Mouse (Mus musculus) cerebellum, adult 11 months (tissue): Measurements from ENCODE around the gene Tubgcp2.

Experiments used
- DNase-seq: peaks from one replicate; pipeline ENCODE4 v3.0.0; 2022

The Tubgcp2 gene

DNA sequence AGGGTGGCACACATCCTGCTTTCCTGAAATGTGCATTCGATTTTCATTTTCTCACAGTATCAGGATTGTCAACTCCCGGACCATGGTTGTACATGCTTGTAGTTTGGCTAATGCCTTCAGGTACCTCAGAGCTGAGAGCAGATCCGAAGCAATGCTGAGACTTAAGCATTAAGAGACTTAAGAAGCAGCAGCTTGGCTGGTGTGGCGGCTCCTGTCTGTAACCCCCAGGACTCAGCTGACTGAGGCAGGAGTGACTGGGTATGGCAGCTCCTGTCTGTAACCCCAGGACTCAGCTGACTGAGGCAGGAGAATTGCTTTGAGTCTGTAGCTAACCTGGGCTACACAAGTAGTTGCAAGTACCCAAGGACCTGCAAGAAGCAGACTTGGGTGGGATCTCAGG lies 9.1 kb upstream of the Tubgcp2 start:
- no peak for DNase-seq

DNA sequence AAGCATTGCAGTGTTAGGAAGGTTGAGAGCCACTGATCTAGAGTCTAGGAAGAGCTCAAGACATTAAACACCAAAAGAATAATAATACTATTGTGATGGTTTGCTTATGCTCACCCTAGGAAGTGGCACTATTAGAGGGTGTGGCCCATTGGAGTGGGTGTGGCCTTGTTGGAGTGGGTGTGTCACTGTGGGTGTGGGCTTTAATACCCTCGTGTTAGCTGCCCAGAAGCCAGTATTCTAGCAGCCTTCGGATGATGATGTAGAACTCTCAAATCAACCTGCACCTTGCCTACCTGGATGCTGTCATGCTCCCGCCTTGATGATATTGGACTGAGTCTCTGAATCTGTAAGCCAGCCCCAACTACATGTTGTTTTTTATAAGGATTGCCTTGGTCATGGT lies 6.3 kb upstream of the Tubgcp2 start:
- DNase-seq, result no peak

DNA sequence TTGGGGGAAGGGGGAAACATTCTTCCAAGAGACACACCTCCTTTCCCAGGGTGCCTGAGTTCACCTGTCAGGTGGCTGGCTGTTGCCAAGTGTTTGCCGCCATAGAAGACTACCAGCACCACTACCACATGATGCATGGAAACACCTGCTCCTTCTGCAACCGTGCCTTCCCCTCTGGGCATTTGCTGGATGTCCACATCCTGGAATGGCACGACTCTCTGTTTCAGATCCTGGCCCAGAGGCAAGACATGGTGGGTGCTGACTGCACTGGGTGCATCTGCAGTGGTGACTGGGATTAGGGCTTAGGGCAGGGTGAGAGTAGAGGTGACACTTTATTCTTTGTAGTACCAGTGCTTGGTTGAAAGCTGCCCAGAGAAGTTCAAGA lies 694 bp upstream of the Tubgcp2 start:
- no peak for DNase-seq

DNA sequence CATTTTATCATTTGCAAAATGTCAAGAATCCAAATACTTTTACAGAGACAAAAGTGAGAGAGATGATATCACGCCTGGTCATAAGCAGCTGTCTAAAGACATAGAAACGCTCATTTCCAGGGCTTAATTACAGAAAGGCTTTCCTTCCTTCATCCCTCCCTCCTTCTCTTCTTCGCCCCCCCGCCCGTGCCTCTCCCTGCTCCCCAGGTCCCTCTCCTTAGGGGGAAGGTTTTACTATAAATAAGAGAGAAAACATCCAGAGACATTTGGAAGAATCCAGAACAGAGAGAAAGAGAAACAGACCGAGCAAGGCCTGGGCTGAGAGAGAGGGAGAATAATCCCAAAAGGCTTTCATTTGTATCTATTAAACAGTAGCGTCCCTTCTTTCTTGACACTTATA lies 1.0 kb downstream of the Tubgcp2 start:
- DNase-seq, result no peak

DNA sequence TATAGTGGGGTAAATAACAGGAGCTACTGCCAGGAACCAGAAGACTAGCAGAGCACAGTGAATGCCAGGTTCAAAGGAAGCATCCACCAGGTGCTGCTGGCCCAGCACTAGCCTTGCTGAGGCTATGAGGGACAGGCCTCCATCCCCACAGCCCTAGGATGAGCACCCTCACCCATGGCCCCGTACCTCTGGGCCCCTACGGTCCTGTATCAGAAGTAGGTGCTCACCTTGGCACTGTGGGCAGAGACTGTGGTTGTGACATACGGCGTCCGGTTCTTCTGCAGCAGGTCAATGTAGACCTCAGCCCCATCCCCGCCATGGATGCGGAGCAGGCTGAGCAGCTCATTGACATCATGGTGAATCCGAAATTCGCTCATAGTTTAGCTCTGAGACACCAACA lies 3.1 kb downstream of the Tubgcp2 start:
- no peak for DNase-seq

DNA sequence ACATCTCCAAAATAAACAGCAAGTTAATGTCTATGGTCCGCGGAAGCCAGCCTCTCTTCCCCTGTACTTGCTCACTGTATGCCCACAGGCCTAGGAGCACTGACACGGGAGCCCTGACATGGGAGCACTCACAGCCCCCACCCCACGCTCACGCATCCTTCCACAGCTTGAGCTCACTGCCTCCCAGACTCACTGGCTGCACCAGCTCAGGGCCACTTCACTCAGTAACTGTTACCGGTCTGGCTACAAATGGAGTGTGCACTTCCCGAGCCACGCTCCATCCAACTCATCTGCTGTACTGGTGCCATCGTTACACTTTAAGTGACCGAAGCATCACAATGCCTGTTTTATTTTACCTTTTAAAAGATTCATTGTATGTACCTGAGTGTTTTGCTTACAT lies 4.1 kb downstream of the Tubgcp2 start:
- DNase-seq, result no peak

DNA sequence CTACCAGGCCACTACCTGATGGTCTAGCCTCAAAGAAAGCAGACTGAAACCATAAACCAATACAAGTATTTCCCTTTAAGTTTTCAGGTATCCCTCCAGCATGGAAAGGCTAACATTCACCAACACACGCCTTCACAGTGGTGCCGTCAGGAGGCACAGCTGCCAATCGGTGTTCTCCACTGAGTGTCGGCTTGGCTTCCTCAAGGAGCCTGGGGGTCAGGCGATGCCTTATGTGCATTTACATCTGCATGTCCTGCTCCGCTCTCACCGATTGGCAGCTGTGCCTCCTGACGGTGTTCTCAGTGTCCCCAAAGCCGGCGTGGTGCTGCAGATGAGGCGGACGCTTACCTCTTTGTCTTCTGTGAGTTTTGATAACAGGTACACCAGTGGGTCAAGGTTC lies 4.7 kb downstream of the Tubgcp2 start:
- no peak for DNase-seq

DNA sequence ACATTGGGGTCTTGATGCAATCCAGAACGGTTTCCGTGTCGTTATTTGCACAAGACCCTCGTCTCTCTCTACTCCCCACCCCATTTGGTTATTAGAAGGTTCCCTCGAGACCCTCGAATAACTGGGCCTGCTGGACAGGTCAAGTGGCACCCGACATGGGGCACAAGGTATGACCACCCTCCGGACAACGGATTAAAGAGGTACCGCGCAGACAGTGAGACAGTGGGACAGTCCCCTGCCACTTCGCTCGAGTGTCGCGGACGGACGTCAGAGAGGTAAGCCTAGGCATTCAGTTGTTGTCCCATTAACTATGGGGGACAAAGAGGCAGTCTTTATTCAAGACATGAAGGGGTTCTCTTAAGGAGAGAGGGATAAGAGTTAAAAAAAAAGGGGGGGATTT lies 25.1 kb downstream of the Tubgcp2 start:
- DNase-seq, result no peak

DNA sequence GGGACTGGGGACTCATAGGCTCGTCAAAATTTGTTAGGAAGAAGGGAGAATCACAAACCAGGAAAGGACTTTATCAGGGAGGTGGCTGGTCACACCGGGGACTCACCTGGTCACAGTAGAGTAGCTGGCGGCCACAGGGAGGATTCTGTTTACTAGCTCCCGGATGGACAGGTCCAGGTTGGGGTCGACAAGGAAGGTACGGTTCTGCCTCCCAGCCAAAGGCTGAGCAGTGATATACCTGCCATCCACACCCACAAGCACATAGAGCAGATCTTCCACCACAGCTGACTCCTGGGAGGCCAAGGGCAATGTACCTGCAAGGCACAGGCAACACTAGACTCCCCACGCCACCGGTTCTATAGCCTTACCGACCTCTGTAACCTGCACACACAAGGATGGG lies 28.7 kb downstream of the Tubgcp2 start:
- DNase-seq, result no peak

DNA sequence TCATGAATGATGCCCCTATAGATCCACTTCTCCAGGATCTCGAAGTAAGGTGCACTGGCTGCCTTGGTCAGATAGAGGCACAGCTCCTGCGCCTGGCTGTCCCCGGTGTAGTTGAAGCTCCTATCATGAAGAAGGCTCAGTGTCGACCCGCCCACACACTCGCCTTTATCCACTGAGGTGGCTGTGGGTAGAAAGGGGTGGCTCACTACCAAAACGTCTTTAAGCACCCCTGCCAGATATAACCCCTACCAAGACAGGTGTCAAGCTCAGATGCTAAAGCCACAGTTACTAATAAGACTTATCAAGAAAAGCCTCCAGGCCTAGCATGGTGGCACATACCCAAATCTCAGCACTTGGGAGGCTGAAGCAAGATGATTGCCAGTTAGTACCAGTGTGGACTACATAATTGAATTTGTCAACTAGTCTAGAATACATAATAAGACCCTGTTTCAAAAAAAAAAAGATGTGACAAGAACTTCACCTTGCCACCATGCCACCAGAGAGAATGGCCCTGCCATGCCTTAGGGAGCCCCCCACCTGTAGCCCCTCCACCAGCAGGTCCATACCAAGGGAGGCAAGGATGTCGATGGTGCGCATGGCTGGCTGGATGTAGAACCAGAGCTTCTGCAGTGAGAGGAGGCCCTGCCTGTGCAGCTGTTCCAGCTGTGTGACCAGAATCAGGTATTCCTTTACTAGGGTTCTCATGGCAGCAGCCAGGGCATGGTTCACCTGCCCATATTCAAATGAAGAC lies 29.4 kb downstream of the Tubgcp2 start:
- DNase-seq, result no peak

DNA sequence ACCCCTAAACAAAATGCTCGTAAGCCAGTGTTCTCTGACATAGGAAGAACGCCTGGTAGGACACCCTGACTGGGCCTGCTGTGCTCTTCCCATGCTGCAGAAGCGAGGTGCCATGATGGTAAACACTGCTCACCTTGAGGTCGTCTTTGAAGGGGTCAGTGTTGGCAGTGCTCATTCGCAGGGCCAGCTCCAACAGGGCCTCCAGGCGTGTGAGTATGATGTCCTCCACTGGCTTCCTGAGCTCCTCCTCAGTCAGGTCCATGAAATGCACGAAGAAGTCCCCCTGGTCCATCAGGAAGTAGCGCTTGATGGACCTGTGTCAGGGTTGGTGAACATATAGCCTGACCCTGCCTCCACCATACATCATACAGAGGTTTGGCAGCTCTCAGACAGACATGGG lies 31.8 kb downstream of the Tubgcp2 start:
- DNase-seq, result no peak

DNA sequence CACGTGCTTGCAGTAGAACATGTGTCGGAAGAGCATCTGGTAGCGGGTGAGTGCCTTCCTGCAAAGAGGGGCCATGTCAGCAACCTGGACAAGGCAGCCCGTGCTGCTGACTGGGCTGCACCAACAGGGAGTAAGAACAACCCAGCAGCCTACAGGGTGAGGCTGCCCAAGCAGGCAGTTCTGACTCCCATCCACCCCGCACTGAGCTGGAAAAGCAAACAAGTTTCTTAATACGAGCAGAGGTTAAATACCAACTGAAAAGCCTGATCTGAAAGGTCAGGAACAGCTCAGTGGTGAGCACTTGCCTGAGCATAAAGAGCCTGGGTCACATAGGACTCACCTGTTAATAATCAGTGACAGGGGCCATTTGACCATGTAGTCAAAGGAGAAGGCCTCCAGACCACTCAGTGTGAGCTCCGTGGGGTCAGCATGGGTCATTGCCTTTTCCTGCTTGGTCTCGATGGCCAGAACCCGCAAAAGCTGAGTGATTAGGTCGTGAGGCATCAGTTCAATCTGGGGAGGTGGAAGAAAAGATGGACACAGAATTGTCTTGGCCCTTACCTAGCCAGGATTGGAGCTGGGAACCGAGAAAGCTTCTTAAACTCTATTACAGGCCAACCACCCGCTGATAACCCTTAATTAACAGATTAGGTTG lies 35.3 kb downstream of the Tubgcp2 start:
- no peak for DNase-seq

DNA sequence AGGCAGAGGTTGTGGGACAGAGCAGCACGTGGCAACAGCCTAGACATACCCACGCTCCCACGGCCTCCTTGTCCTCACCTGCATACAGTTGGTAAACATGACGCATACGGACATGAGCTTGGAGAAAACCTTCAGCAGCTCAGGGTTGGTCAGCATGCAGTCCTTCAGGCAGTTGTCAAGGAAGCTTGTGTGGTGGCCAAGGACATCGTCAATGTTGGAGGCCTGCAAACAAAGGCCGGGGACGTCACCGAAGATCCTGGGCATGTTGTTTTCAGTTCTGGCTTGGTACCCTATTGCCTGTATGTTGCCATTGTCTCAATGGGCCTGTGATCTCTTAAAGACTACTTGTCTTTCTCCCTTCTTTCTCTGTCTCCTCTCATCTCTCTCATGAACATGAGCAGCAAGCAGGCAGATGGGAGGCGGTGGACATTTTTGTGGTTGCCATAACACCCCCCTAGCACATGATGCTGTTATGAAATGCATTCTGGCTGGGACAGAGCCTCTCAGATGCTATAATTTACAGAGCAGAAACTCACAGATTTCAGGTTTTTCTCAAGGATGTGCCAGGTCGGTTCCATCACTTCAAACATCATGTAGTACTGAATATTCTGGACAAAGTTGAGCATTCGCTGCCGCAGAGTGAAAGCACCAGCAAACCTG lies 37.6 kb downstream of the Tubgcp2 start:
- DNase-seq, result no peak

DNA sequence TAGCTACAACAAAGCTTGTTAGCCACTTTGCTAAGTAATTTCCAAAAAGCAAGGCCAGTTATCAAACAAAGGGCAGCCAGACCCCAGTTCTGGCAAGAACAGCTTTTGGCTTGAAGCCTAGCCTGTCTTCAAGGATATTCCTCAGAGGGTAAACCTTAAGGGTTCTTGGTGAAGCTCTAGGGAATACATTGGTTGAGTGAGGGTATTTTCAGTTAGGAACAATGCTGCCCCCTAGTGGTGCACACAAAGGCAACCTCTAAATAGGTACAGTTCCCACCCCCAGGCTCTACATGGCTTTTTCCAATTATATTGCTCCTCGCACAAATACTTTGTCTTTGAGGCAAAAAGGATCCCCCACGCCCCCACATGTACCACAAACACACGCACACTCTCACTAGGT lies 41.8 kb downstream of the Tubgcp2 start:
- DNase-seq, result peak; percentile 47

DNA sequence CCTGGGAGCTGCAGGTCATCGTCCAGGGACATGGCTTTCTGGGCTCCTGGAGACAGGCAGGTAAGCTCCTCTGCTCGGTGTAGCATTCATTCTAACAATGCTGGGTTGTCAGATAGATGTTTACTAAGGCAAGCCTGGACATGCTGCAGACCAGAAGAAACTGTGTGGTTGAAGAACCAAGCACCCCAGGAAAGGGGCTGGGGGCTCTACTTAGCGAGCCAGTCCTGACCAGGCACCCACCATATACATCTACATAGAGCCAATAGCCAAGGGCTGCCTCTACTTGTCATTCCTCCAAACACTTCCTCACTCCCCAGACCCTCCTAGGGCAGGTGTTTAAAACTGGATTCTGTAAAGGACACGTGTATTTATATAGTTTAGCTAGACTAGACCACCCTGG lies 42.3 kb downstream of the Tubgcp2 start:
- no peak for DNase-seq

DNA sequence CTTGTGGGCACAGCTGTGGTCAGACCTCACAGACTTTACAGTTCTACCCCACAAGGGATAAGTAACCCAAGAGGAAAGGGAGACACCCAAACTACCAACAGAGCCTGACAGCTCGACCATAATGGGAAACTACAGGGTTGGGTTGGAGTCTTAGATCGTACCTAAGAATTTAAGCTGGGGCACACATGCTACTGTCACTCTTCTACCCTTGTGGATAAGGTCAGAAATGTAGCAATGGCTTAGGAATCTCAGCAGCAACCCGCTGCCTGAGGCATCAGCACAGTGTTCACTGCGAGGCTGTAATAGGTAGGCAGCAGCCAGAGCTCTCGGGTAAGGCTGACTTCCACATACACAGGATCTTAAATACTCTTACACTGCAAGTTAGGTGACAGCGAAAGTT lies 42.9 kb downstream of the Tubgcp2 start:
- DNase-seq, result no peak

DNA sequence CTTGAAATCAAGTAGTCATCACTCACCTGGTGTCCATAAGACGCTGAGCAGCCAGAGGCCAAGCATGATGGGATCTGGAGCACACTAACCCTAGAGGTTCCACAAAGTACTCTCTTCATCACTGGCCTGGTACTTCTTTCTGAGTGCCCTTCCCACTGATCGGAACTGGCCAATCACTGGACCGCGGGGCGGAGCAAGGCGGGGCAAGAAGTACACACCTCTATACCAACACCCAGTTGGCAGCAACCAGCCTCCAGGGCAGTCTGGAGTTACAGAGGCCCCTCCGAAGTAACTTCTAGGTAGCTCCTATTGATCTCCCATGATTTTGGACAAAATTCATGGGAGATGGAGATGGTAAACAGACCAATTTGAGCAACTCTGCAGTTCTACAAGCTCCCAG lies 44.1 kb downstream of the Tubgcp2 start, which contains the start of gene Adam8:
Gene Adam8 (minus strand): TSS at position 157 of the 400 bp plus-strand sequence.
- DNase-seq, result no peak

DNA sequence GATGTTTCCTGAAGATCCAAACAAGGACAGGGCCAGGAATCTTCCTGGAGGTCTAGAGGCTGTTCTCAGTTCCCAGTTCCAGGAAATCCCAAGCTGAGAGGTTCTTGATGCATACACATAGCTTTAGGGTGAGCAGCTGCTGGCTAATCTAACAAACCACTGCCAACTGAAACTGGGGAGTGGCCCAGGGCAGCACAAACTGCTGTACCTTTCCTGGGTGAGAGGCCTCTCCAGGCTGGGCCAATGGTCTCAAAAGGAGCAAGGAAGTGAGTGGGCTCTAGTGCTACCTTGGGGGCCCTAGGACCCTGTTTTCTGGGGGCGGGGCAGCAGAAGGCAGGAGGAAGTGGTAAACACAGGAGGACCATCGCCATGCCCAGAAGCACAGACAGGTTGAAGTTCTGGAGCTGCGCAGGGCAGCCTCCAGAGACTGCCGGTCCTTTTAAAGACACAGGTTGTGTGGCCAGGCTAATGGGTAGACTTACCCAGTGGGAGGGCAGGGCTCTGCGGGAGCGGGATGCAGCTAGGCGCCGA lies 45.5 kb downstream of the Tubgcp2 start:
- no peak for DNase-seq

DNA sequence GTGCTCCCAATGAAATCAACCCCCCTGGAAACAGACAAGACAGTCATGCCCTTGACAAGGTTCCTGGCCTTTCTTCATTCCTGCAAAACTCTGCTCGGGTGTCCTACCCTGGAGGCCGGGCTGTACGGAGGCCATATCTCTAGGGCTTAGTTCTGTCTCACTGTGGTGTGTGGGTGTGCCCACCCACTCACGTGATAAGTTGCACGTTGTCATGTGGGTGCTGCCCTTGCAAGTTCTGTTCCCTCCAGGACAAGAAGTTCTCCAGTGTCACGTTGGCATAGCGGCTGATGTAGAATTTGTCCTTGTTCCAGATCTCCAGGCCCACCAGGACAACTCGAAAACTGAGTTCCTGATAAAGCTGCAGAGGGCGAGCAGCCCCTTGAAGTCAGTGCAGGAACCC lies 48.2 kb downstream of the Tubgcp2 start:
- DNase-seq, result no peak

DNA sequence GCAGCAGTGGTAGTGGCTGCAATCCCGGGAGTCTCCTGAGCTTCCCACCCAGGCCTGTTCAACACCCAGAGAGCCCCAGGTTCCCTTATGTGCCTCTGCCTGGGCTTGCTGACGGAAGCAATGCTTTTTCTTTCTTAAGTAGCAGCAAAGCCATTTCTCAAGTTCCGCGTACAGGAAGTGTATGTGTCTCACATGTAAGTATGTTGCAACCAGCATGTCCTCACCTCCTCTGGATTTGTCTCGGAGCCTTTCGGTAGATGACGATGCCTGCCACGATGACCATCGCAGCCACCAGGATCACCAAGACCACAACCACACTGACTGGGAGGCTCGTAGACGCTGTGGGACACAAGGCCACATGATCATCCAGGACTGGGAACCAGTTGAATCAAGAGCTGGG lies 52.0 kb downstream of the Tubgcp2 start:
- DNase-seq, result no peak

DNA sequence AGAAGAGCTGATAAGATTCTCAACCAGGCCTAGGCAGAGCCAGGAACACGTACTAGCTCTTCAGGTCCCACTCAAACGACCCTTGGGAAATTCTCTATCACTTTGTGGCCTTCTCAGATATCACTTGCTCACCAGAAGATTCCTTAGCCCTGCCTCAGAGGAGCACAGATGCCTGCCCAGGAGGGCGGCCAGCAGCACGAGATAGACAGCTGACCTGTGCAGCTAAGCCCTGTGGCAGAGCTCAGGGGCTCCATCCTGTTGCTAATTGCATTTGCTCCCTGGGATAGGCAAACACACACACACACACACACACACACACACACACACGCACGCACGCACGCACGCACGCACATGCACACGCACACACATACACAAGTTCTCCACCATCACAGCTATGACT lies 54.4 kb downstream of the Tubgcp2 start:
- DNase-seq, result no peak

DNA sequence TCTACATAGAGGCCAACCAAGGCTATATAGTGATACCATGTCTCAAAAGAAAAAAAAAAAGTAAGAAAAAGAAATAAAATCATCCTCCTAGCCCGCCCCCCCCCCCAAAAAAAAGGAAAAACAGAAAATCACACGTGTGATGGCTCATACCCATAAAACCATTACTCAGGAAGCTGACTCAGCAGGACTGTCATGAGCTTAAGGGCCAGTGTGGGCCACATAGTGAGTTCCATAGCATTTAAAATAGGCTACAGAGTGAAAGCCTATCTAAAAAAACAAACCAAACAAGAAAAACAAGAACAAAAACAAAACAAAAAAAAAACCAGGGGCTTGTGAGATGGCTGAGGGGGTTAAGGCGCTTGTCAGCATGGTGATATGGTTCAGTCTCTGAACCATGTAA lies 55.7 kb downstream of the Tubgcp2 start:
- no peak for DNase-seq

DNA sequence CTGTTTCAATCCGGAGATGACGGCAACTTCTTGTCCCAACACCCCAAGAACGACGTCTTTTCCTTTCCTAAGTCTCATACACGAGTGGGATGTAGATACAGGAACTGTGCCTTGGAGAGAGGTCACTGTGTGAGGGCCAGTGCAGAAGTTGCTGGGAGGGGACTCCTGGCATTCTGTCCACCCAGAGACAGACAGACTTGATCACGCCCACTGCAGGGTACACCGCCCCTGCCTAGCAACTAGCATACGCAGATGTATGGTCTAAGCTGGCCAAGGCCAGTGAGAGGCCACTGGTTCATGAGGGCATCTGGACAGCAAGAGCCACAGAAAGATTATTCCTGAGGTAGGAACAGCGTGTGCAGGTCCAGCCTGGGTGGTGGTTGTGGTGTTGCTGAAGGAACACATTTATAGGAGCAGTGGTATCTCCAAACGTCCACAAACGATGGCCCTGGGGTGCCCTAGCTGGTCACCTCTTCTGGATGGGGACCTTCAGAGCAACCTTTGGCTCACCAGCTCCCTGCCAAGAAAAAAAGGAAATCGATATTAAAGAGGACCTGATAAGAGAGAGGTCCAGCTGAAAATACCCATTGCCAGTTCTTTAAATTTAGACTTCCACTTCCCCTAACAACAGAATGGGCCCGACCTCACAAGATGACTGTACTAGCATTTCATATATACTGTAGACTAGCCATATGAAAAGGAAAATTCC lies 57.3 kb downstream of the Tubgcp2 start:
- DNase-seq, result no peak
